Mouse (Mus musculus) erythroblast, embryonic 14.5 days (primary cell): ENCODE measurements around the gene Cog5.

Experiments used
- GATA1 ChIP-seq: IDR thresholded peaks from 2 replicates; pipeline ENCODE4 v1.6.1; 2012; ENCODE audit warnings: low read length, inconsistent platforms, mixed read lengths
- TAL1 ChIP-seq: IDR thresholded peaks from 3 replicates; pipeline ENCODE4 v1.6.1; 2012; ENCODE audit warnings: low read length, inconsistent platforms, mixed read lengths

GRCm38 (mm10) chr12:31857784-31858183, 203.1 kb downstream of the Cog5 start:
- no peak for TF ChIP-seq GATA1
- no peak for TF ChIP-seq TAL1
